Mouse (Mus musculus): ENCODE measurements around the gene Serpina3c. TPM values are rescaled to one million over a fixed set of nuclear protein-coding genes. Genes with fewer than 3 reads are reported as not detected.
"Not testable (repeated sequence)": the region's sequence is repeated elsewhere in the genome, so short reads cannot be mapped to it uniquely, and the experiment has no call there.

The Serpina3c gene
- polyA plus RNA-seq, 1 experiment, result 2.2 TPM

DNA sequence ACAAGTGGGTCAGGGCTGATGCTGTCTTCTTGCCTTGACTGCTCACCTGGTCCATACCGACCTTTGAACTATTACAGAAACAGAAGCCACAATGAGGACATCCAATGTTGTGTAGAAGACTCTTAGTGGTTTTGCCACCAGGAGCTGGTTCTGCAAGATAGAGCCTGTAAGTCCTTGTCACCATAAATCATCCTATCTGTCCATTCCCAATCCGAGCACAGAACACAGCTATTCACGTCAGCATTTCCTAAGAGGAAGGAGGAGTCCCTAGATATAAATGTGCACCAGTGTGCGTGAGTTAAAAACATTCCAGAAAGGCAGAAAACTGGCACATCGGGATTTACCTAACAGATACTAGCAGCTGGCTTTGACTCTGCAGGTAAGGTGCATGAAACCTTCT, 26.0 kb downstream of the Serpina3c start, which contains the start of gene Serpina3b:
Serpina3b (plus strand) TSS at position 301 of the 400 bp plus-strand sequence.
- Histone ChIP-seq H3K4me1 (ENCODE audit: control insufficient read depth, insufficient read depth, low read length) (no peaks in the 10 kb centered on the region; the same call in 1 of the 2 replicates), H3K27ac (ENCODE audit: control insufficient read depth, insufficient read depth, low read depth, low read length, poor library complexity) (no peak within 1 kb of the TSS), H3K4me3 (replicated peaks; ENCODE audit: control insufficient read depth, low read depth, low read length) (no peak within 1 kb of the TSS)
- no peak for TF ChIP-seq CTCF (IDR thresholded peaks at IDR 0.05; ENCODE audit: control insufficient read depth, insufficient read depth, low read length)
- WGBS, result 54% methylated on average over 5 of the region's 5 CpGs

GRCm38 (mm10) chr12:104125021-104125560, 28.6 kb downstream of the Serpina3c start:
- 74% methylated on average over 5 of the region's 5 CpGs for WGBS
- no peak overlapping the region for H3K27ac ChIP-seq (ENCODE audit: control insufficient read depth, insufficient read depth, low read depth, low read length, poor library complexity)
- TF ChIP-seq POLR2A (IDR thresholded peaks at IDR 0.05; ENCODE audit: borderline replicate concordance, control insufficient read depth, low read depth, low read length) (no peak), CTCF (IDR thresholded peaks at IDR 0.05; ENCODE audit: control insufficient read depth, insufficient read depth, low read length) (no peak)
- no peaks in the 10 kb centered on the region; the same call in 1 of the 2 replicates for H3K4me1 ChIP-seq (ENCODE audit: control insufficient read depth, insufficient read depth, low read length)
- no peak overlapping the region for H3K4me3 ChIP-seq (replicated peaks; ENCODE audit: control insufficient read depth, low read depth, low read length)

GRCm38 (mm10) chr12:104123996-104124395, 29.7 kb downstream of the Serpina3c start:
- 72% methylated on average over 2 of the region's 2 CpGs for WGBS
- H3K4me1 ChIP-seq (ENCODE audit: control insufficient read depth, insufficient read depth, low read length), result no peaks in the 10 kb centered on the region; the same call in 1 of the 2 replicates
- H3K27ac ChIP-seq (ENCODE audit: control insufficient read depth, insufficient read depth, low read depth, low read length, poor library complexity), result no peak overlapping the region
- TF ChIP-seq POLR2A (IDR thresholded peaks at IDR 0.05; ENCODE audit: borderline replicate concordance, control insufficient read depth, low read depth, low read length) (no peak), CTCF (IDR thresholded peaks at IDR 0.05; ENCODE audit: control insufficient read depth, insufficient read depth, low read length) (no peak)
- no peak overlapping the region for H3K4me3 ChIP-seq (replicated peaks; ENCODE audit: control insufficient read depth, low read depth, low read length)

DNA sequence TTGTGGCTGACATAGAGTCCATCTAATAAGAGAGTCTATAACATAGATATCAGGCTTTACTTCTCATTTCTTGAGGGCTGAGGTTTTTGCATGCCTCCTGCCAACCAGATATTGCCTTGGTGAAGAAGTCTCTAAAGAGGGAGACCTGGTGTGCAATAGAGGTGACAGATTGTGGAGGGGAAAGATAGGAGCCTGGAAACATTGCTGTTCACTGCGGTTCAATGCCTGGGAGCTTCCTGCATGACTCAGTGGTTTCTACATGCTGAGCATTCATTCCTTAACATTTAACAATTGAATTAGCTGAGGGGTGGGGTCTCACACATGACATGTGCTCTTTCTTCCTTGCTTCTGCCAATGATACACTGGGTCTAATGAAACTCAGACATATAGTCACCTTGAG, 30.6 kb downstream of the Serpina3c start:
- H3K4me3 ChIP-seq (replicated peaks; ENCODE audit: control insufficient read depth, low read depth, low read length), result no peak overlapping the region
- TF ChIP-seq CTCF (IDR thresholded peaks at IDR 0.05; ENCODE audit: control insufficient read depth, insufficient read depth, low read length), result no peak
- no peak for TF ChIP-seq POLR2A (IDR thresholded peaks at IDR 0.05; ENCODE audit: borderline replicate concordance, control insufficient read depth, low read depth, low read length)
- 7% methylated on average over 1 of the region's 1 CpGs for WGBS
- H3K4me1 ChIP-seq (ENCODE audit: control insufficient read depth, insufficient read depth, low read length), result no peaks in the 10 kb centered on the region; the same call in 1 of the 2 replicates
- H3K27ac ChIP-seq (ENCODE audit: control insufficient read depth, insufficient read depth, low read depth, low read length, poor library complexity), result no peak overlapping the region

DNA sequence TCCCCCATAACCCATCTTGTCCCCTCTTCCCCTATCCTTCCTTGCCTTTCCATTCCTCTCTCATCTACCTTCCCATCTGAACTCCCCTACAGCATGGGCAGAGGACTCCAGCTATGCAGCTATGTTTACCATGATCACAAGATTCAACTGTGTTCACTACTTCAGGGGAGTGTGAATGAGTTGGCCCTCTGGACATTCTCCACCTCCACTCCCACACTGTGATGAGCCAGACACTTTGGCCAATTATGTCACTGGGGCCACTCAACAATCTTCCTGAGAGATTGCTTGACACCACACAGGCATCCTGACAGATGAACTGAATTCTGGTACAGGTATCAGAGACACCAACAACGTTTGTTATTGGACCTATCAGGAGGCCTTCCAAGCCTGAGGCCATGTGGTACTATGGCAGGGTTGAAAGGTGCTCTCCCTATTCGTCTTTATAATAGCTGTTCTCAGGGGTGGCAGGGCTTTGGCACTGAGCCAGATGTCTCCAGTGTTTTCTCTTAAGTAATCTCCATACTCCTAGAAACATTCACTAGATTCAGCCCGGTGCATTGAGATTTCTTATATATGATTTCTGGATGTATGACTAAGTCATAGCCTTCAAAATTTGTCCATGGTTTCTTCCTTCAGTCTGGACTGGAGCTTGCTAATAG, 38.6 kb downstream of the Serpina3c start:
- TF ChIP-seq CTCF (IDR thresholded peaks at IDR 0.05; ENCODE audit: control insufficient read depth, insufficient read depth, low read length) (no peak), POLR2A (IDR thresholded peaks at IDR 0.05; ENCODE audit: borderline replicate concordance, control insufficient read depth, low read depth, low read length) (no peak)
- Histone ChIP-seq H3K4me1 (ENCODE audit: control insufficient read depth, insufficient read depth, low read length) (no peaks in the 10 kb centered on the region), H3K4me3 (replicated peaks; ENCODE audit: control insufficient read depth, low read depth, low read length) (no peak overlapping the region), H3K27ac (ENCODE audit: control insufficient read depth, insufficient read depth, low read depth, low read length, poor library complexity) (no peak overlapping the region)
- WGBS, result 66% methylated on average over 3 of the region's 3 CpGs

GRCm38 (mm10) chr12:104112333-104112732, 41.3 kb downstream of the Serpina3c start, which contains the start of gene Serpina3a:
Gene Serpina3a, plus strand, starts transcription at chr12:104112724.
- H3K27ac ChIP-seq (ENCODE audit: control insufficient read depth, insufficient read depth, low read depth, low read length, poor library complexity); H3K4me1 ChIP-seq (ENCODE audit: control insufficient read depth, insufficient read depth, low read length); H3K4me3 ChIP-seq (replicated peaks; ENCODE audit: control insufficient read depth, low read depth, low read length): not testable (repeated sequence)
- WGBS, result 85% methylated on average over 11 of the region's 11 CpGs

GRCm38 (mm10) chr12:104108507-104108906, 45.2 kb downstream of the Serpina3c start:
- Histone ChIP-seq H3K4me1 (ENCODE audit: control insufficient read depth, insufficient read depth, low read length) (no peaks in the 10 kb centered on the region), H3K4me3 (replicated peaks; ENCODE audit: control insufficient read depth, low read depth, low read length) (no peak overlapping the region), H3K27ac (ENCODE audit: control insufficient read depth, insufficient read depth, low read depth, low read length, poor library complexity) (no peak overlapping the region)
- TF ChIP-seq CTCF (IDR thresholded peaks at IDR 0.05; ENCODE audit: control insufficient read depth, insufficient read depth, low read length) (no peak), POLR2A (IDR thresholded peaks at IDR 0.05; ENCODE audit: borderline replicate concordance, control insufficient read depth, low read depth, low read length) (no peak)
- WGBS, result 82% methylated on average over 2 of the region's 2 CpGs

GRCm38 (mm10) chr12:104106919-104107318, 46.8 kb downstream of the Serpina3c start:
- H3K27ac ChIP-seq (ENCODE audit: control insufficient read depth, insufficient read depth, low read depth, low read length, poor library complexity), result no peak overlapping the region
- H3K4me3 ChIP-seq (replicated peaks; ENCODE audit: control insufficient read depth, low read depth, low read length), result no peak overlapping the region
- H3K4me1 ChIP-seq (ENCODE audit: control insufficient read depth, insufficient read depth, low read length), result no peaks in the 10 kb centered on the region
- no peak for TF ChIP-seq CTCF (IDR thresholded peaks at IDR 0.05; ENCODE audit: control insufficient read depth, insufficient read depth, low read length)
- TF ChIP-seq POLR2A (IDR thresholded peaks at IDR 0.05; ENCODE audit: borderline replicate concordance, control insufficient read depth, low read depth, low read length), result no peak

GRCm38 (mm10) chr12:104105847-104106246, 47.8 kb downstream of the Serpina3c start:
- Histone ChIP-seq H3K4me3 (replicated peaks; ENCODE audit: control insufficient read depth, low read depth, low read length) (no peak overlapping the region), H3K27ac (ENCODE audit: control insufficient read depth, insufficient read depth, low read depth, low read length, poor library complexity) (no peak overlapping the region), H3K4me1 (ENCODE audit: control insufficient read depth, insufficient read depth, low read length) (no peaks in the 10 kb centered on the region)
- TF ChIP-seq POLR2A (IDR thresholded peaks at IDR 0.05; ENCODE audit: borderline replicate concordance, control insufficient read depth, low read depth, low read length) (no peak), CTCF (IDR thresholded peaks at IDR 0.05; ENCODE audit: control insufficient read depth, insufficient read depth, low read length) (no peak)

All from bone marrow, adult 2 months (tissue).